In genomic region chr3:105521639-105522038, GRCm38 (mm10) we compare ENCODE assay signal across 14 mouse cellular contexts.
DNase-seq lines count a peak whose midpoint lies in the region; ATAC-seq and TF ChIP-seq lines count a peak whose summit lies in the region.
"Had no signal": no experiment of that assay in that cellular context is flagged by ENCODE, and none has a peak within 500 bp of the region (broad histone marks: within the 10 kb centered on the region; RNA-seq: fewer than 3 reads in every experiment).

No protein-coding gene starts in this region.

- no peak for TF ChIP-seq CTCF in heart, adult 2 months (IDR thresholded peaks at IDR 0.05)

- no peak overlapping the region for H3K4me3 ChIP-seq in heart, adult 2 months
- H3K4me3 ChIP-seq in hindbrain, embryonic 16.5 days (ENCODE audit: low read length), result no peak overlapping the region
- no peak overlapping the region for H3K4me3 ChIP-seq in hindbrain, embryonic 10.5 days
- H3K4me3 ChIP-seq in forebrain, embryonic 16.5 days (replicated peaks; ENCODE audit: low read length), result no peak overlapping the region
- no peak overlapping the region for H3K4me3 ChIP-seq in midbrain, embryonic 16.5 days (ENCODE audit: low read depth, low read length)
- H3K4me3 ChIP-seq in neural tube, embryonic 15.5 days (replicated peaks), result no peak overlapping the region
- H3K4me3 ChIP-seq: limb, embryonic 15.5 days; neural tube, embryonic 13.5 days had no signal

- 51% methylated on average over 4 of the region's 4 CpGs for WGBS in heart, adult 2 months
- WGBS in hindbrain, embryonic 16.5 days, result 69% methylated on average over 4 of the region's 4 CpGs
- 87% methylated on average over 4 of the region's 4 CpGs for WGBS in hindbrain, embryonic 10.5 days
- 87% methylated on average over 4 of the region's 4 CpGs for WGBS in forebrain, embryonic 16.5 days
- WGBS in midbrain, embryonic 16.5 days, result 86% methylated on average over 4 of the region's 4 CpGs
- 88% methylated on average over 4 of the region's 4 CpGs for WGBS in neural tube, embryonic 15.5 days

- ATAC-seq in hindbrain, embryonic 16.5 days, result no peak
- no peak for ATAC-seq in forebrain, embryonic 16.5 days
- no peak for ATAC-seq in midbrain, embryonic 16.5 days
- no peak; the same call in 1 of the 2 replicates for ATAC-seq in neural tube, embryonic 15.5 days (ENCODE audit: low FRiP score)

- H3K4me1 ChIP-seq in heart, adult 2 months (ENCODE audit: control insufficient read depth, insufficient read depth, low read length), result peaks cover 3% of the 10 kb centered on the region
- peaks cover 7% of the 10 kb centered on the region for H3K4me1 ChIP-seq in hindbrain, embryonic 16.5 days (ENCODE audit: control insufficient read depth, insufficient read depth, low read depth, low read length)
- peaks cover 15% of the 10 kb centered on the region for H3K4me1 ChIP-seq in hindbrain, embryonic 10.5 days (replicated peaks)
- H3K4me1 ChIP-seq in forebrain, embryonic 16.5 days (replicated peaks; ENCODE audit: control insufficient read depth, insufficient read depth, low read length), result peaks cover 13% of the 10 kb centered on the region
- peaks cover 15% of the 10 kb centered on the region for H3K4me1 ChIP-seq in midbrain, embryonic 16.5 days (ENCODE audit: control insufficient read depth, insufficient read depth, low read length)
- peaks cover 11% of the 10 kb centered on the region; the same call in 1 of the 2 replicates for H3K4me1 ChIP-seq in neural tube, embryonic 15.5 days
- H3K4me1 ChIP-seq: limb, embryonic 15.5 days had no signal

- no peak overlapping the region for H3K4me2 ChIP-seq in hindbrain, embryonic 16.5 days (ENCODE audit: low read length)
- peak overlapping the region; percentile 10 for H3K4me2 ChIP-seq in forebrain, embryonic 16.5 days (ENCODE audit: low read length)
- no peak overlapping the region for H3K4me2 ChIP-seq in midbrain, embryonic 16.5 days (ENCODE audit: low read length)
- no peak overlapping the region for H3K4me2 ChIP-seq in neural tube, embryonic 15.5 days
- H3K4me2 ChIP-seq: limb, embryonic 15.5 days; neural tube, embryonic 13.5 days had no signal

- H3K36me3 ChIP-seq in heart, adult 2 months (ENCODE audit: control insufficient read depth, insufficient read depth, low read length), result no peaks in the 10 kb centered on the region
- no peaks in the 10 kb centered on the region for H3K36me3 ChIP-seq in hindbrain, embryonic 16.5 days (ENCODE audit: control insufficient read depth, insufficient read depth, low read length)
- H3K36me3 ChIP-seq in hindbrain, embryonic 10.5 days, result no peaks in the 10 kb centered on the region
- H3K36me3 ChIP-seq in forebrain, embryonic 16.5 days (ENCODE audit: control insufficient read depth, insufficient read depth), result no peaks in the 10 kb centered on the region
- H3K36me3 ChIP-seq in midbrain, embryonic 16.5 days (ENCODE audit: control insufficient read depth, insufficient read depth, low read length), result no peaks in the 10 kb centered on the region
- H3K36me3 ChIP-seq in neural tube, embryonic 15.5 days, result no peaks in the 10 kb centered on the region
- H3K36me3 ChIP-seq: limb, embryonic 15.5 days; neural tube, embryonic 13.5 days had no signal

- H3K9ac ChIP-seq in heart, adult 2 months (ENCODE audit: low read depth, low read length), result peak overlapping the region; percentile 51
- H3K9ac ChIP-seq in hindbrain, embryonic 16.5 days (ENCODE audit: low read depth, low read length), result no peak overlapping the region
- H3K9ac ChIP-seq in forebrain, embryonic 16.5 days (replicated peaks; ENCODE audit: low read depth, low read length), result no peak overlapping the region
- H3K9ac ChIP-seq in midbrain, embryonic 16.5 days (ENCODE audit: low read depth, low read length), result no peak overlapping the region
- no peak overlapping the region for H3K9ac ChIP-seq in neural tube, embryonic 15.5 days (replicated peaks)
- H3K9ac ChIP-seq: limb, embryonic 15.5 days; neural tube, embryonic 13.5 days had no signal

- intact Hi-C loops in heart, adult 2 months (cut with DNase I), result loop anchor here (1.0 to 10.0 kb wide), 3 partner anchors 17 to 123 kb away; partner anchors contain the start of gene Kcnd3

- no peak for TF ChIP-seq EP300 in heart, adult 2 months (IDR thresholded peaks at IDR 0.05; ENCODE audit: insufficient read depth, low read depth, low read length)

- no peaks in the 10 kb centered on the region for H3K9me3 ChIP-seq in hindbrain, embryonic 16.5 days (ENCODE audit: control insufficient read depth, low read length)
- no peaks in the 10 kb centered on the region for H3K9me3 ChIP-seq in hindbrain, embryonic 10.5 days
- no peaks in the 10 kb centered on the region for H3K9me3 ChIP-seq in forebrain, embryonic 16.5 days (ENCODE audit: control insufficient read depth, low read length)
- no peaks in the 10 kb centered on the region for H3K9me3 ChIP-seq in midbrain, embryonic 16.5 days (replicated peaks; ENCODE audit: control insufficient read depth, low read length, poor library complexity, severe bottlenecking)
- H3K9me3 ChIP-seq in neural tube, embryonic 15.5 days (replicated peaks), result no peaks in the 10 kb centered on the region
- H3K9me3 ChIP-seq: limb, embryonic 15.5 days; neural tube, embryonic 13.5 days had no signal

- no peak for TF ChIP-seq POLR2A in heart, adult 2 months (IDR thresholded peaks at IDR 0.05; ENCODE audit: insufficient read depth, low read depth, low read length)

- no peaks in the 10 kb centered on the region for H3K79me2 ChIP-seq in heart, adult 2 months (replicated peaks; ENCODE audit: control insufficient read depth, insufficient read depth, low read length)

- no peaks in the 10 kb centered on the region for H3K27me3 ChIP-seq in heart, adult 2 months (ENCODE audit: control insufficient read depth, insufficient read depth, low read length)
- H3K27me3 ChIP-seq in hindbrain, embryonic 16.5 days (replicated peaks; ENCODE audit: control insufficient read depth, insufficient read depth, low read length), result no peaks in the 10 kb centered on the region
- 0 out of 2 replicates have a peak, but pooled peaks cover 3% of the 10 kb centered on the region for H3K27me3 ChIP-seq in hindbrain, embryonic 10.5 days (ENCODE audit: insufficient read depth, poor library complexity, severe bottlenecking)
- H3K27me3 ChIP-seq in forebrain, embryonic 16.5 days (replicated peaks; ENCODE audit: control insufficient read depth, insufficient read depth, low read length), result no peaks in the 10 kb centered on the region
- H3K27me3 ChIP-seq in midbrain, embryonic 16.5 days (ENCODE audit: control insufficient read depth, insufficient read depth, low read depth, low read length), result no peaks in the 10 kb centered on the region
- no peaks in the 10 kb centered on the region for H3K27me3 ChIP-seq in neural tube, embryonic 15.5 days (replicated peaks)
- H3K27me3 ChIP-seq: limb, embryonic 15.5 days; neural tube, embryonic 13.5 days had no signal

- DNase-seq in heart, adult 2 months, result no peak
- no peak for DNase-seq in heart, postnatal 4 days
- no peak for DNase-seq in hindbrain, embryonic 10.5 days (ENCODE audit: low spot score)
- DNase-seq in adrenal gland, adult 8-10 months, result no peak
- DNase-seq: kidney, adult 11 months; kidney, postnatal 10 days; lung, postnatal 4 days; thymus, adult 2 months had no signal

- peak overlapping the region; percentile 88 for H3K27ac ChIP-seq in heart, adult 2 months
- peak overlapping the region; percentile 4; the same call in 1 of the 2 replicates for H3K27ac ChIP-seq in hindbrain, embryonic 16.5 days (ENCODE audit: low read depth, low read length)
- no peak overlapping the region for H3K27ac ChIP-seq in hindbrain, embryonic 10.5 days
- H3K27ac ChIP-seq in forebrain, embryonic 16.5 days (ENCODE audit: low read length), result peak overlapping the region; percentile 9; the same call in 1 of the 2 replicates
- H3K27ac ChIP-seq in midbrain, embryonic 16.5 days (ENCODE audit: low read length), result peak overlapping the region; percentile 64
- no peak overlapping the region for H3K27ac ChIP-seq in neural tube, embryonic 15.5 days (replicated peaks)
- H3K27ac ChIP-seq: limb, embryonic 15.5 days; neural tube, embryonic 13.5 days had no signal

Comparison
In these comparisons a context has a peak if more than half of its experiments do, and no peak if none do; other contexts are left out.
1. H3K27ac ChIP-seq: peak in heart, adult 2 months (single experiment), hindbrain, embryonic 16.5 days (single experiment), forebrain, embryonic 16.5 days (single experiment) and midbrain, embryonic 16.5 days (single experiment); none in hindbrain, embryonic 10.5 days (single experiment) and neural tube, embryonic 15.5 days (single experiment).